Mouse (Mus musculus) heart, embryonic 12.5 days (tissue): ENCODE results near the gene Herc6. TPM values are rescaled to one million over a fixed set of nuclear protein-coding genes. Genes with fewer than 3 reads are reported as not detected.
"Not testable (repeated sequence)": the region's sequence is repeated elsewhere in the genome, so short reads cannot be mapped to it uniquely, and the experiment has no call there.

Experiments used
- ATAC-seq: fragments of 200-750 bp; cut with Nextera tagmentation; 2 replicates; pipeline ENCODE4 v1.8.0; 2017; ENCODE audit warnings: moderate TSS enrichment, moderate library complexity; ENCODE audit not compliant: insufficient number of reproducible peaks, low FRiP score
- H3K27ac ChIP-seq: fragments of 300-500 bp; sonication (generic); 2 replicates; pipeline ENCODE4 v1.5.1; 2016; ENCODE audit warnings: mild to moderate bottlenecking, moderate library complexity; ENCODE audit not compliant: poor library complexity, severe bottlenecking
- H3K27me3 ChIP-seq: fragments of 300-500 bp; sonication (generic); replicated peaks from 2 replicates; pipeline ENCODE4 v1.6.1; 2016; ENCODE audit warnings: mild to moderate bottlenecking, moderate library complexity
- H3K36me3 ChIP-seq: fragments of 300-500 bp; sonication (generic); 2 replicates; pipeline ENCODE4 v1.6.1; 2016; ENCODE audit warnings: mild to moderate bottlenecking, moderate library complexity
- H3K4me1 ChIP-seq: fragments of 300-500 bp; sonication (generic); replicated peaks from 2 replicates; pipeline ENCODE4 v1.6.1; 2016; ENCODE audit warnings: mild to moderate bottlenecking
- H3K4me2 ChIP-seq: fragments of 300-500 bp; sonication (generic); 2 replicates; pipeline ENCODE4 v1.6.1; 2016; ENCODE audit warnings: mild to moderate bottlenecking, moderate library complexity
- H3K4me3 ChIP-seq: fragments of 300-500 bp; sonication (generic); 2 replicates; pipeline ENCODE4 v1.5.1; 2016; ENCODE audit warnings: mild to moderate bottlenecking
- H3K9ac ChIP-seq: fragments of 300-500 bp; sonication (generic); 2 replicates; pipeline ENCODE4 v1.6.1; 2016; ENCODE audit warnings: mild to moderate bottlenecking, moderate library complexity
- H3K9me3 ChIP-seq: fragments of 300-500 bp; sonication (generic); replicated peaks from 2 replicates; pipeline ENCODE4 v1.6.1; 2016; ENCODE audit warnings: mild to moderate bottlenecking, moderate library complexity
- WGBS: fragments of 180-500 bp; shearing (Covaris S2); methylation state at CpG from one replicate; pipeline ENCODE4 v1.1.7; 2016; 5-methylcytosine and 5-hydroxymethylcytosine counted together
- polyA plus RNA-seq: library from polyadenylated mRNA; unstranded; fragments of >200 nt; fragmentation: Nextera tagmentation; extraction: Ambion mirVana; gene quantifications from 2 replicates; pipeline ENCODE4 v1.2.1, GENCODE M21; 2016

Herc6 gene
- polyA plus RNA-seq, 1 experiment from 2014 or later = 5.8 TPM

DNA sequence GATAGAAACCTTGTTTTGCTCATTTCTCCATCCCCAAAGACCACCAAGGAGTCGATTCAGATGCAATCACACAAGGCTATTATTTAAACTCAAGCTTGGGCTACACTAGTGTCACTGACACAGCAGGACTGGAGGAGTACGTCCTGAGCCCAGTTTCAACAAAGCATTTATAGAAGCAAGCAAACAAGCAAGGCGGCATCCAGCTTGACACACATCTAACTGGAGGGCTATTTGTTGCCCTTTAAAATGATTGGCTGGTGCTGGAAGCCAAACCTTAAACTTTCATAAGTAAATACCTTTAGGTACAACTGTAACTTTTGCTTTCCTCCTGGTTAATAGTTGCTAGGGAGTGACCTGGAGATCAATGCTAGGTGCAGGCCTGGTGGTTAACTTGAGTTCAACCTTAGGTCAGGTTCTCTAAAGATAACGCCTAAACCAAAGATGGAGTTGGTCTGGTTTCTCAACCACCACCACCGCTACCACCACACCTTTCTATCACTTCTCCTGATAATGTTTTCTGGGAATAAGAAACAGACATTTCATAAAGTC, 39.8 kb upstream of the Herc6 start:
- H3K4me1 ChIP-seq = no peaks in the 10 kb centered on the region
- no peak for ATAC-seq
- H3K27ac ChIP-seq = no peak overlapping the region
- no peak overlapping the region for H3K4me2 ChIP-seq
- H3K4me3 ChIP-seq = no peak overlapping the region
- no peaks in the 10 kb centered on the region for H3K9me3 ChIP-seq
- no peaks in the 10 kb centered on the region for H3K36me3 ChIP-seq
- H3K9ac ChIP-seq = no peak overlapping the region
- WGBS = 82% methylated on average over 5 of the region's 5 CpGs
- H3K27me3 ChIP-seq = no peaks in the 10 kb centered on the region

GRCm38 (mm10) chr6:57541737-57542335, 39.0 kb upstream of the Herc6 start:
- no peaks in the 10 kb centered on the region for H3K9me3 ChIP-seq
- no peak for ATAC-seq
- H3K4me3 ChIP-seq = no peak overlapping the region
- no peaks in the 10 kb centered on the region for H3K36me3 ChIP-seq
- H3K27ac ChIP-seq = no peak overlapping the region
- no peaks in the 10 kb centered on the region for H3K27me3 ChIP-seq
- H3K9ac ChIP-seq = no peak overlapping the region
- H3K4me2 ChIP-seq = no peak overlapping the region
- 73% methylated on average over 1 of the region's 1 CpGs for WGBS
- H3K4me1 ChIP-seq = no peaks in the 10 kb centered on the region

DNA sequence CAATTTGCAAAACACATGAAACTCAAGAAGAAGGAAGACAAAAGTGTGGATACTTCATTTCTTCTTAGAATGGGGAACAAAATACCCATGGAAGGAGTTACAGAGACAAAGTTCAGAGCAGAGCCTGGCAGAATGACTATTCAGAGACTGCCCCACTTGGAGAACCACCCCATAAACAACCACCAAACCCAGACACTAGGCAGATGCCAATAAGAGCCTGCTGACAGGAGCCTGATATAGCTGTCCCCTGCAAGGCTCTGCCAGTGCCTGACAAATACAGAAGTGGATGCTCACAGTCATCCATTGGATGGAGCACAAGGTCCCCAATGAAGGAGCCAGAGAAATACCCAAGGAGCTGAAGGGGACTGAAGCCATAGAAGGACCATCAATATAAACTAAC, 37.2 kb upstream of the Herc6 start:
- ATAC-seq, H3K27me3 ChIP-seq, H3K4me2 ChIP-seq, H3K9me3 ChIP-seq, H3K27ac ChIP-seq, H3K4me1 ChIP-seq, H3K9ac ChIP-seq, H3K36me3 ChIP-seq, H3K4me3 ChIP-seq: not testable (repeated sequence)

- Histone ChIP-seq H3K4me1 (no peaks in the 10 kb centered on the region), H3K27me3 (no peaks in the 10 kb centered on the region), H3K9ac (no peak overlapping the region), H3K9me3 (no peaks in the 10 kb centered on the region), H3K27ac (no peak overlapping the region), H3K4me3 (no peak overlapping the region), H3K36me3 (no peaks in the 10 kb centered on the region), H3K4me2 (no peak overlapping the region)
- 33% methylated on average over 2 of the region's 2 CpGs for WGBS
- ATAC-seq = no peak
These were observed 35.9 kb upstream of the Herc6 start for GRCm38 (mm10) chr6:57544866-57545265.

DNA sequence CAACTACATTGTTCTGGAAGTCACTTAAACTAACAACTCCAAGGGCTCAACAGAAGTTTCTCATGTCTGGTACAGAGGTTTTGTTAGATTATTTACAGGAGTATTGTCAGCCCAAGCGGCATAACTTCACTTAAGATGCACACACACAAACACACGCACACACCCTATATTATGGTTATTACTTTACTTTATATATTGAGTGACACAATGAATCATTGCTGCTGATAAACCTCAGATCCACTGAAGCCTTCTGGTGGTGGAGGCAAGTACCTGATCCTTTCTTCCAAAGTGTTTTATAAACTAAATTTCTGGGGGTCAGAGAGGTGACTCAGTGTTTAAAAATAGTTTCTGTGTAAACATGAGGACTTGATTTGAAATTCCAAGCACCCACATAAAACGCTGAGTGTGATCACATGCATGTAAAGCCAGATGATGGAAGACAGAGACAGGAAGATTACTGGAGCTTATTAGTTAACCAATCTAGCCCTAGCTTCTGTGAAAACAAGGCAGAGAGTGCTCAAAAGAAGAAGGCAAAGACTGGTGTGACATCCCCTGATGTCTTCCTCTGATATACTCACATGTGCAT, 29.5 kb upstream of the Herc6 start:
- Histone ChIP-seq H3K4me1 (no peaks in the 10 kb centered on the region), H3K36me3 (no peaks in the 10 kb centered on the region), H3K9me3 (no peaks in the 10 kb centered on the region), H3K9ac (no peak overlapping the region), H3K4me2 (no peak overlapping the region), H3K4me3 (no peak overlapping the region), H3K27me3 (no peaks in the 10 kb centered on the region), H3K27ac (no peak overlapping the region)
- WGBS = 65% methylated on average over 3 of the region's 3 CpGs
- no peak for ATAC-seq

DNA sequence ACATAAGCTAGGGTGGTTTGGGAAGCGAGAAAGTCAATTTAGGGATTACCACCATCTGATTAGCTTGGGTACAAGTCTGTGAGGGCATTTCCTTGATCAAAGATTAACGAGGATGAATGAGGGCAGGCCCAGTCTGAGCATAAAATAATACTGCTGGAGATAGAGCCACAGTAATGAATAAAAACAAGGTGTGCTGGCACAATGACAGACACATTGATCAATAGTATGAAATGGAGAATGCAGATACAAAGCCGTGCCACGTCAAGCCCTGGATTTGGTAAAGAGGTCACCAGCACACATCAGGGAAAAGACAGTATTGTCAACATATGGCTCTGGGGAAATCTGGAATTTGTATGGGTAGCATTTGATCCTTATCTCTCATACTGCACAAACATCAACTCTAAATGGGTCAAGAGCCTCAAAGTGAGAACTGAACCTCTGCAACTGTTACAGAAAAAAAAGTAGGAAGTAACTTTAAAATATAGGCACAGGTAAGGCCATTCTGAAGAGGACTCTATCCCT, 22.9 kb upstream of the Herc6 start:
- WGBS = 55% methylated on average over 4 of the region's 4 CpGs

GRCm38 (mm10) chr6:57563454-57563853, 17.3 kb upstream of the Herc6 start:
- WGBS = 94% methylated on average over 1 of the region's 1 CpGs
- Histone ChIP-seq H3K36me3 (no peaks in the 10 kb centered on the region), H3K27me3 (no peaks in the 10 kb centered on the region), H3K4me2 (no peak overlapping the region), H3K9ac (no peak overlapping the region), H3K9me3 (no peaks in the 10 kb centered on the region), H3K4me1 (no peaks in the 10 kb centered on the region), H3K27ac (no peak overlapping the region), H3K4me3 (no peak overlapping the region)
- ATAC-seq = no peak

More for the DNA sequence above, 22.9 kb upstream of the Herc6 start:
- H3K4me3 ChIP-seq = no peak overlapping the region
- no peak for ATAC-seq
- H3K27ac ChIP-seq = no peak overlapping the region
- H3K9me3 ChIP-seq = no peaks in the 10 kb centered on the region
- no peaks in the 10 kb centered on the region for H3K27me3 ChIP-seq
- no peaks in the 10 kb centered on the region for H3K4me1 ChIP-seq
- no peaks in the 10 kb centered on the region for H3K36me3 ChIP-seq
- H3K9ac ChIP-seq = no peak overlapping the region
- no peak overlapping the region for H3K4me2 ChIP-seq

DNA sequence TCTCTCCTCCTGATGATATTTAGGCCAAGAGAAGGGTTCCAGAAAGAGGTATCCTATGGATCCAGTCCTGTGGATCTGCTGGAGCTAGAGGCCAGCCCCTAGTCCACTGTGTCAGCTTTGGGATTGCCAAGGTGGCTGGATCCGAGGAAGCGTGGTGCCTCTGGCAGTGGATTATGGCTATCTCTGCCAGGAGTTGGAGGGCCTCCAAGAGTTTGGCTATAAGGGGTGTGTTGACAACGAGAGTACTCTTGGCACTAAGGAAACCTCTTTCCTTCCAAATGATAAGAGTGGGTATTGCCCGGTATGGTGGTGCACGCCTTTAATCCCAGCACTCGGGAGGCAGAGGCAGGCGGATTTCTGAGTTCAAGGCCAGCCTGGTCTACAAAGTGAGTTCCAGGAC, 15.3 kb upstream of the Herc6 start:
- no peaks in the 10 kb centered on the region for H3K9me3 ChIP-seq
- no peak for ATAC-seq
- H3K36me3 ChIP-seq = no peaks in the 10 kb centered on the region
- no peaks in the 10 kb centered on the region for H3K4me1 ChIP-seq
- 79% methylated on average over 7 of the region's 7 CpGs for WGBS
- no peak overlapping the region for H3K4me3 ChIP-seq
- no peak overlapping the region for H3K9ac ChIP-seq
- H3K27me3 ChIP-seq = no peaks in the 10 kb centered on the region
- no peak overlapping the region for H3K27ac ChIP-seq
- no peak overlapping the region for H3K4me2 ChIP-seq

- no peak for ATAC-seq
- Histone ChIP-seq H3K27me3 (no peaks in the 10 kb centered on the region), H3K4me3 (no peak overlapping the region), H3K27ac (no peak overlapping the region), H3K4me2 (no peak overlapping the region), H3K9me3 (no peaks in the 10 kb centered on the region), H3K36me3 (no peaks in the 10 kb centered on the region), H3K4me1 (no peaks in the 10 kb centered on the region), H3K9ac (no peak overlapping the region)
- 83% methylated on average over 2 of the region's 2 CpGs for WGBS
These were observed 13.2 kb upstream of the Herc6 start for GRCm38 (mm10) chr6:57567630-57568029.

GRCm38 (mm10) chr6:57570170-57570974, 10.4 kb upstream of the Herc6 start:
- H3K4me2 ChIP-seq = no peak overlapping the region
- H3K36me3 ChIP-seq = no peaks in the 10 kb centered on the region
- no peaks in the 10 kb centered on the region for H3K9me3 ChIP-seq
- H3K4me3 ChIP-seq = no peak overlapping the region
- 15% methylated on average over 6 of the region's 6 CpGs for WGBS
- no peak for ATAC-seq
- no peak overlapping the region for H3K9ac ChIP-seq
- H3K27ac ChIP-seq = no peak overlapping the region
- H3K4me1 ChIP-seq = no peaks in the 10 kb centered on the region
- no peaks in the 10 kb centered on the region for H3K27me3 ChIP-seq

- H3K9me3 ChIP-seq = no peaks in the 10 kb centered on the region
- no peak overlapping the region for H3K4me3 ChIP-seq
- no peak overlapping the region for H3K27ac ChIP-seq
- H3K9ac ChIP-seq = no peak overlapping the region
- H3K27me3 ChIP-seq = no peaks in the 10 kb centered on the region
- no peaks in the 10 kb centered on the region for H3K36me3 ChIP-seq
- ATAC-seq = no peak
- H3K4me1 ChIP-seq = no peaks in the 10 kb centered on the region
- no peak overlapping the region for H3K4me2 ChIP-seq
These were observed 9.2 kb upstream of the Herc6 start for GRCm38 (mm10) chr6:57571587-57571986.
